Mouse (Mus musculus) kidney, embryonic 16.5 days (tissue): ENCODE data around the gene Ncoa7. TPM values are rescaled to one million over a fixed set of nuclear protein-coding genes. Genes with fewer than 3 reads are reported as not detected.
A peak's percentile ranks its signal among the peaks of the same experiment; 100 is the strongest.
"Not testable (repeated sequence)": the region's sequence is repeated elsewhere in the genome, so short reads cannot be mapped to it uniquely, and the experiment has no call there.

Experiments used
- ATAC-seq: fragments of 200-750 bp; cut with Nextera tagmentation; 2 replicates; pipeline ENCODE4 v1.8.0; 2017; ENCODE audit warnings: moderate TSS enrichment; ENCODE audit not compliant: low FRiP score, low TSS enrichment
- H3K27ac ChIP-seq: fragments of 300-500 bp; sonication (generic); 2 replicates; pipeline ENCODE4 v1.5.1; 2014; ENCODE audit warnings: low read length
- H3K27me3 ChIP-seq: fragments of 300-500 bp; sonication (generic); 2 replicates; pipeline ENCODE4 v1.6.1; 2014; ENCODE audit warnings: low read length, control low read depth, mixed read lengths; ENCODE audit not compliant: insufficient read depth
- H3K36me3 ChIP-seq: fragments of 300-500 bp; sonication (generic); 2 replicates; pipeline ENCODE4 v1.6.1; 2014; ENCODE audit warnings: low read length, control low read depth, mixed read lengths; ENCODE audit not compliant: insufficient read depth
- H3K4me1 ChIP-seq: fragments of 300-500 bp; sonication (generic); 2 replicates; pipeline ENCODE4 v1.6.1; 2014; ENCODE audit warnings: low read length, control low read depth, mixed read lengths; ENCODE audit not compliant: insufficient read depth
- H3K4me2 ChIP-seq: fragments of 300-500 bp; sonication (generic); replicated peaks from 2 replicates; pipeline ENCODE4 v1.6.1; 2014; ENCODE audit warnings: low read depth, low read length
- H3K4me3 ChIP-seq: fragments of 300-500 bp; sonication (generic); 2 replicates; pipeline ENCODE4 v1.5.1; 2014; ENCODE audit warnings: mild to moderate bottlenecking, low read length
- H3K9ac ChIP-seq: fragments of 300-500 bp; sonication (generic); replicated peaks from 2 replicates; pipeline ENCODE4 v1.6.1; 2014; ENCODE audit warnings: low read length
- H3K9me3 ChIP-seq: fragments of 300-500 bp; sonication (generic); 2 replicates; pipeline ENCODE4 v1.6.1; 2016; ENCODE audit warnings: low read length, control low read depth
- WGBS: fragments of 180-500 bp; shearing (Covaris S2); extraction: QIAGEN DNeasy Blood & Tissue Kit; methylation state at CpG from one replicate; pipeline ENCODE4 v1.1.7; 2014; 5-methylcytosine and 5-hydroxymethylcytosine counted together
- polyA plus RNA-seq: library from polyadenylated mRNA; unstranded; fragments of >200 nt; fragmentation: Nextera tagmentation; extraction: Ambion mirVana; gene quantifications from 2 replicates; pipeline ENCODE4 v1.2.1, GENCODE M21; 2015

Ncoa7 gene
- polyA plus RNA-seq, 1 experiment from 2014 or later = 16.9 TPM

- H3K27me3 ChIP-seq = no peaks in the 10 kb centered on the region
Measured at GRCm38 (mm10) chr10:30788340-30788721, 14.8 kb downstream of the Ncoa7 start.

GRCm38 (mm10) chr10:30787684-30788339, 15.3 kb downstream of the Ncoa7 start:
- no peak overlapping the region for H3K27ac ChIP-seq
- no peak overlapping the region for H3K9ac ChIP-seq
- H3K27me3 ChIP-seq = no peaks in the 10 kb centered on the region
- no peaks in the 10 kb centered on the region for H3K9me3 ChIP-seq
- H3K4me1 ChIP-seq = no peaks in the 10 kb centered on the region
- 86% methylated on average over 3 of the region's 3 CpGs for WGBS
- H3K36me3 ChIP-seq = no peaks in the 10 kb centered on the region
- no peak overlapping the region for H3K4me3 ChIP-seq
- no peak overlapping the region for H3K4me2 ChIP-seq
- ATAC-seq = no peak

More at GRCm38 (mm10) chr10:30788340-30788721, 14.8 kb downstream of the Ncoa7 start:
- Histone ChIP-seq H3K4me1 (no peaks in the 10 kb centered on the region), H3K36me3 (no peaks in the 10 kb centered on the region), H3K4me3 (no peak overlapping the region), H3K27ac (no peak overlapping the region), H3K9me3 (no peaks in the 10 kb centered on the region), H3K9ac (no peak overlapping the region), H3K4me2 (no peak overlapping the region)
- WGBS = 85% methylated on average over 1 of the region's 1 CpGs
- ATAC-seq = no peak

DNA sequence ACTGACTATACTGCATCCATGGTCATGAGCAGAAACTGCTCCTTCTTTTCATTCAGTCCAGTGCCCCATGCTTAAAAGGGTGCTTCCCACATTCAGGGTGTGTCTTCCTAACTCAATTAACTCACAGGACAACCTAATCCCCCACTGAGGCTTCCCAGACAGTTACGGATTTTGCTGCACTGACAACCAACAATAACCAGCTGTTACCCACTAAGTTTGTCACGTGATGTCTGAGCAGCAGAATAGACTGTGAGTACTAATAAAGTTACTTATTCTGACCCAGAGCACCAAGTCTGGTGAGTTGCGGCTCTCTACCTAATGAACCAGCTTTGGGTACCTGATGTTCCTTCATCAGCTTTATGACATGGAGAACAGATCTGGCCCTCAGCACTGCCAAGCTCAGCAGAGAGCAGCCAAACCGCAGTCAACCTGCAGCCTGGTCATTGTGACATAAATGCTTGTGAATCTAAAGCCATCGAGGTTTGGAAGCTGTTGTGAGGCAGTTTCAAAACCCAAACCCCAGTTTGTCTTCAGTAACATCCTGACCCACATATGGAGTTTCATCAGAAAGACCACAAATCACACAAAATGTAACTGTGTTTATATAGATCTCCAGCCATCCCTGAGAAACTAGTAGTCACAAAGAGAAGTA, 16.9 kb downstream of the Ncoa7 start:
- no peaks in the 10 kb centered on the region for H3K27me3 ChIP-seq
- no peaks in the 10 kb centered on the region for H3K36me3 ChIP-seq
- H3K9me3 ChIP-seq = no peaks in the 10 kb centered on the region
- no peak overlapping the region for H3K9ac ChIP-seq
- WGBS = 71% methylated on average over 5 of the region's 5 CpGs
- ATAC-seq = peak; percentile 39; the same call in 1 of the 2 replicates
- H3K27ac ChIP-seq = no peak overlapping the region
- no peak overlapping the region for H3K4me2 ChIP-seq
- H3K4me3 ChIP-seq = no peak overlapping the region
- H3K4me1 ChIP-seq = no peaks in the 10 kb centered on the region

- WGBS = 93% methylated on average over 9 of the region's 9 CpGs
Measured at GRCm38 (mm10) chr10:30780921-30781320, 22.2 kb downstream of the Ncoa7 start.

GRCm38 (mm10) chr10:30778240-30778639, 24.9 kb downstream of the Ncoa7 start:
- Histone ChIP-seq H3K9me3 (no peaks in the 10 kb centered on the region), H3K27me3 (no peaks in the 10 kb centered on the region), H3K36me3 (no peaks in the 10 kb centered on the region), H3K4me2 (no peak overlapping the region), H3K4me1 (no peaks in the 10 kb centered on the region), H3K27ac (no peak overlapping the region), H3K4me3 (no peak overlapping the region), H3K9ac (no peak overlapping the region)
- WGBS = 65% methylated on average over 3 of the region's 3 CpGs
- ATAC-seq = no peak

More at GRCm38 (mm10) chr10:30780921-30781320, 22.2 kb downstream of the Ncoa7 start:
- H3K36me3 ChIP-seq, H3K9me3 ChIP-seq, H3K4me3 ChIP-seq, H3K9ac ChIP-seq, H3K27me3 ChIP-seq, H3K4me1 ChIP-seq, H3K4me2 ChIP-seq, ATAC-seq, H3K27ac ChIP-seq: not testable (repeated sequence)

DNA sequence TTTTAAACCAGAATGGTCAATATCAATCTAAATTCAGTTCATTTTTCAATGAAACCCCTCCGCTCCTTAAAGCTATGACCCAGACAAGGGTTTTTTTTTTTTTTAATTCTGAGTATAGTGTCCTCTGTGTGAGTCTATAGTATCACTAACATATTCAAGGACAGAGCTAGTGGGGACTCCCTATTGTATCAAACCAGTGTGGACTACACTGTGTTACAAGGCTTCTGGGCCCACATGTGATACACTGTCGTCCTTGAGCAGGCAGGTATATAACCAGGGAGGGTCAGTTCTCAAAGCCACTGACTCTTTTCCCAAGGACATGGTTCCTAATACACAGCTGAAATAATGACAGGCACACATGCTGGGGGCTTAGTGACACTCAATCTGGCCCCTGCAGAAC, 27.1 kb downstream of the Ncoa7 start:
- no peaks in the 10 kb centered on the region for H3K27me3 ChIP-seq
- 75% methylated on average over 2 of the region's 2 CpGs for WGBS
- no peak overlapping the region for H3K4me3 ChIP-seq
- no peak overlapping the region for H3K9ac ChIP-seq
- H3K36me3 ChIP-seq = no peaks in the 10 kb centered on the region
- no peaks in the 10 kb centered on the region for H3K4me1 ChIP-seq
- no peak for ATAC-seq
- no peak overlapping the region for H3K4me2 ChIP-seq
- no peak overlapping the region for H3K27ac ChIP-seq
- no peaks in the 10 kb centered on the region for H3K9me3 ChIP-seq

DNA sequence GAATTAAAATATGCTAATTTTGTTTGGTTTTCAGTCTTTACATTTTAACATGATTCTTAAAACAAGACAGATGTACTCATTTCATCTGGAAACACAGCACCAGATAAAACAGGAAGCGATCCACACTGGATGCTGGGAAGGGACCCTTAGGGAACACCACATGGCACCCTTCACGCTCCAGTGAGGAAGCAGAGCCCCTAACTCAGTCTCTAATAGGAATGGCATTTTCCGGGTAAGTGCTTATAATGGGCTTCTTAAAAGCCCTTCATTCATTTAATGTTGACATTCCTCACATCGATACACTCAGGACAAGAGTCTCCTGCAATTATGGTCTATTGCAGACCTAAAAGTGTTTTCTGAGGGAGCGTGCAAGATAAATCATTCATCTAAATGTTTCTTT, 27.6 kb downstream of the Ncoa7 start:
- Histone ChIP-seq H3K4me2 (no peak overlapping the region), H3K4me1 (no peaks in the 10 kb centered on the region), H3K27me3 (no peaks in the 10 kb centered on the region), H3K9me3 (no peaks in the 10 kb centered on the region), H3K36me3 (no peaks in the 10 kb centered on the region), H3K9ac (no peak overlapping the region), H3K4me3 (no peak overlapping the region), H3K27ac (no peak overlapping the region)
- peak; percentile 23; the same call in 1 of the 2 replicates for ATAC-seq
- WGBS = 66% methylated on average over 5 of the region's 5 CpGs

DNA sequence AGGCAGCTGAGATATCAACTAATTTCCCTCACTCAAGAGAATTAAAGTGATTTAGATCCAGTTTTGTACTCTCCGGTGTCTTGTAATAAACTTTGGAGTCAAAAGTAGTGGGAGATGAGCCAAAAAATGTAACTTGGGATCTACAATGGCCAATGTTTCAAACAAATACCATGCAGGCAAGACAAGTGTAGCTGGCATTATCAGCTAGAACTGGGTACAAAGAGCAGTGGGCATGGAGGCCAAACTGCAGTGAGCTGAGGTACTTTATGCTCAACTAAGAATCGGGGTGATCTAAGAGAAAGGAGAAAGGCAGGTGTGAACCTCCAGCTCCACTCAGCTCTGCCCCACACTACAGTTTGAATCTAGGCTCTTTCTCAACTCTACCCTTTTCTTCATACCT, 28.7 kb downstream of the Ncoa7 start:
- no peaks in the 10 kb centered on the region for H3K27me3 ChIP-seq
- no peak overlapping the region for H3K4me2 ChIP-seq
- no peak overlapping the region for H3K27ac ChIP-seq
- H3K9me3 ChIP-seq = no peaks in the 10 kb centered on the region
- no peaks in the 10 kb centered on the region for H3K36me3 ChIP-seq
- no peak overlapping the region for H3K9ac ChIP-seq
- no peaks in the 10 kb centered on the region for H3K4me1 ChIP-seq
- ATAC-seq = no peak
- no peak overlapping the region for H3K4me3 ChIP-seq
- WGBS = 92% methylated on average over 2 of the region's 2 CpGs

DNA sequence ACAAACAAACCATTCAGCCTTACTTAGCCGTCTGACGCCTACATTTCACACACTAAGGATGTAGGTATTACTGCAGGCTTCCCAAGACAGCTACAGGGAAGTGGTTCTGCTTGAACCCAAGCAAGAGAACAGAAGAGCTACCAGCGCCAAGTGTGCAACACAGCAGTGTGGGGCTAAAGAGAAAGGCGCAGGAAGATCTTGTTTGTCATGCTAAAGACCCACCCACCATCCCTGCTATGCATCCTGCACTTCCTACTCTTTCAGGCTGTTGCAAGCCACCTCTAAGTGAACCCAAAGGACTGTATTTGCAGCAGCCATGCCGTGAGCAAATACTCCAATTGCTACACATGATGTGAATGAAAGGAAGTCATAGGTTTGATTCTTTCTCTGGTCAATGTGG, 29.9 kb downstream of the Ncoa7 start:
- Histone ChIP-seq H3K36me3 (no peaks in the 10 kb centered on the region), H3K4me3 (no peak overlapping the region), H3K9ac (no peak overlapping the region), H3K9me3 (no peaks in the 10 kb centered on the region), H3K27me3 (no peaks in the 10 kb centered on the region), H3K4me2 (no peak overlapping the region), H3K27ac (no peak overlapping the region), H3K4me1 (no peaks in the 10 kb centered on the region)
- ATAC-seq = no peak
- WGBS = 75% methylated on average over 5 of the region's 5 CpGs

GRCm38 (mm10) chr10:30771417-30772158, 31.5 kb downstream of the Ncoa7 start:
- no peak overlapping the region for H3K4me2 ChIP-seq
- H3K9ac ChIP-seq = no peak overlapping the region
- 80% methylated on average over 5 of the region's 5 CpGs for WGBS
- H3K4me3 ChIP-seq = no peak overlapping the region
- ATAC-seq = no peak
- H3K36me3 ChIP-seq = peaks cover 3% of the 10 kb centered on the region; the same call in 1 of the 2 replicates
- H3K27me3 ChIP-seq = no peaks in the 10 kb centered on the region
- no peaks in the 10 kb centered on the region for H3K9me3 ChIP-seq
- H3K4me1 ChIP-seq = no peaks in the 10 kb centered on the region
- H3K27ac ChIP-seq = no peak overlapping the region
